Mouse (Mus musculus): Measurements from ENCODE around the gene Mdm4. TPM values are rescaled to one million over a fixed set of nuclear protein-coding genes. Genes with fewer than 3 reads are reported as not detected.

The Mdm4 gene
- polyA plus RNA-seq (2012; rRNA removed; ENCODE audit: low replicate concordance), result 35.8 and 73.9 TPM in 2 replicates

GRCm38 (mm10) chr1:133030461-133030860, at the start of gene Mdm4:
TSS of gene Mdm4 (minus strand) at chr1:133030561.

GRCm38 (mm10) chr1:133045011-133045860, 14.9 kb upstream of the Mdm4 start, which contains the start of gene Pik3c2b:
TSS of gene Pik3c2b (plus strand) at chr1:133045667.

Other genes with a start within 250 kb of the Mdm4 start
- gene Lrrn2, start 150.3 kb downstream of the Mdm4 start, polyA plus RNA-seq (2012; rRNA removed; ENCODE audit: low replicate concordance), result 7.6 and 12.4 TPM in 2 replicates
- 13.3 and 15.9 TPM in 2 replicates for gene Pik3c2b, start 15.1 kb upstream of the Mdm4 start, polyA plus RNA-seq (2012; rRNA removed; ENCODE audit: low replicate concordance)
- gene Ppp1r15b, start 100.6 kb upstream of the Mdm4 start, polyA plus RNA-seq (2012; rRNA removed; ENCODE audit: low replicate concordance), result 27.5 and 44.2 TPM in 2 replicates
- gene Plekha6, start 133.6 kb upstream of the Mdm4 start, polyA plus RNA-seq (2012; rRNA removed; ENCODE audit: low replicate concordance), result 31.0 and 47.6 TPM in 2 replicates